Mouse (Mus musculus): ENCODE results near the gene Dnaaf5.

Gene Dnaaf5

GRCm38 (mm10) chr5:139149681-139150602 lies at the start of gene Dnaaf5, which contains the start of gene Prkar1b:
Gene Dnaaf5 (plus strand): TSS chr5:139150223.
Gene Prkar1b (minus strand): TSS chr5:139150001.
- DNase-seq: peak; percentile 94

GRCm38 (mm10) chr5:139101783-139102182 lies 48.2 kb upstream of the Dnaaf5 start:
- no peak for DNase-seq

- no peak for DNase-seq
Observed at GRCm38 (mm10) chr5:139107815-139108214, 42.2 kb upstream of the Dnaaf5 start.

GRCm38 (mm10) chr5:139110140-139110855 lies 39.7 kb upstream of the Dnaaf5 start:
- no peak for DNase-seq

- no peak for DNase-seq
Observed at GRCm38 (mm10) chr5:139111991-139112390, 38.0 kb upstream of the Dnaaf5 start.

GRCm38 (mm10) chr5:139112418-139112817 lies 37.6 kb upstream of the Dnaaf5 start:
- DNase-seq: no peak

GRCm38 (mm10) chr5:139114876-139115275 lies 35.1 kb upstream of the Dnaaf5 start:
- DNase-seq: no peak

- no peak for DNase-seq
Observed at GRCm38 (mm10) chr5:139115507-139115906, 34.5 kb upstream of the Dnaaf5 start.

GRCm38 (mm10) chr5:139118139-139118960 lies 31.7 kb upstream of the Dnaaf5 start:
- no peak for DNase-seq

- DNase-seq: no peak
Observed at GRCm38 (mm10) chr5:139118961-139119276, 31.1 kb upstream of the Dnaaf5 start.

- DNase-seq: no peak
Observed at GRCm38 (mm10) chr5:139125717-139126116, 24.3 kb upstream of the Dnaaf5 start.

- no peak for DNase-seq
Observed at GRCm38 (mm10) chr5:139128476-139129065, 21.5 kb upstream of the Dnaaf5 start.

GRCm38 (mm10) chr5:139129078-139129477 lies 20.9 kb upstream of the Dnaaf5 start:
- no peak for DNase-seq

GRCm38 (mm10) chr5:139129572-139130151 lies 20.4 kb upstream of the Dnaaf5 start:
- peak; percentile 79 for DNase-seq

- no peak for DNase-seq
Observed at GRCm38 (mm10) chr5:139130351-139130750, 19.7 kb upstream of the Dnaaf5 start.

GRCm38 (mm10) chr5:139134501-139134900 lies 15.5 kb upstream of the Dnaaf5 start:
- DNase-seq: no peak

- no peak for DNase-seq
Observed at GRCm38 (mm10) chr5:139136341-139136740, 13.7 kb upstream of the Dnaaf5 start.

GRCm38 (mm10) chr5:139137176-139137575 lies 12.8 kb upstream of the Dnaaf5 start:
- DNase-seq: no peak

GRCm38 (mm10) chr5:139138261-139138925 lies 11.6 kb upstream of the Dnaaf5 start:
- DNase-seq: peak; percentile 96

- DNase-seq: no peak
Observed at GRCm38 (mm10) chr5:139138926-139139472, 11.0 kb upstream of the Dnaaf5 start.

- no peak for DNase-seq
Observed at GRCm38 (mm10) chr5:139140589-139140988, 9.4 kb upstream of the Dnaaf5 start.

All from cerebellum, adult 8-10 months (tissue).